Mouse (Mus musculus): ENCODE measurements at regions not wholly inside any gene's neighbourhood (a gene's known extent, or its start where the extent isn't known, plus 50 kb on each side); places are given as distances from the start of the nearest gene placed in this dataset.

DNA sequence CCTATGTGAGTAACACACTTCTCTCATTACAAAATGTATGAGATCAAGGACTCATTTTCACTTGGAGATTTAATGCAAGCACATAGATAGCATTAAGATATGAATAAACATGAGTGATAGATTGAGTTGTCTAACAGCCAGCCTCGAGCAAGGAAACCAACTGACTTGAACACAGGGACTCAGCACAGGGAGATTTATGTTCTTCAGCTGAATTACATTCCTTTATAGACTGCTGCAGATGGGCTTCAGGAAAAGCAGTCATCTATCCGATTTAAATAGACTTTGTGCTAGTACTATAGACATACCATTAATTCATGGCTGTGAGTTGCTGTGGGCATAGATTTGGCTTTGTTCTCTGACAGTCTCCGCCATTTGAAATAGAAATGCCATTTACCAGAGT lies 661.9 kb downstream of the Cenpc1 start:
- Histone ChIP-seq H3K27me3 (no peaks in the 10 kb centered on the region), H3K9ac (no peak overlapping the region), H3K36me3 (replicated peaks) (no peaks in the 10 kb centered on the region), H3K27ac (no peak overlapping the region), H3K4me1 (no peaks in the 10 kb centered on the region), H3K9me3 (no peaks in the 10 kb centered on the region), H3K4me3 (replicated peaks) (no peak overlapping the region), H3K4me2 (no peak overlapping the region)
- WGBS, result 81% methylated on average over 3 of the region's 3 CpGs
- ATAC-seq (ENCODE audit: low FRiP score), result no peak

DNA sequence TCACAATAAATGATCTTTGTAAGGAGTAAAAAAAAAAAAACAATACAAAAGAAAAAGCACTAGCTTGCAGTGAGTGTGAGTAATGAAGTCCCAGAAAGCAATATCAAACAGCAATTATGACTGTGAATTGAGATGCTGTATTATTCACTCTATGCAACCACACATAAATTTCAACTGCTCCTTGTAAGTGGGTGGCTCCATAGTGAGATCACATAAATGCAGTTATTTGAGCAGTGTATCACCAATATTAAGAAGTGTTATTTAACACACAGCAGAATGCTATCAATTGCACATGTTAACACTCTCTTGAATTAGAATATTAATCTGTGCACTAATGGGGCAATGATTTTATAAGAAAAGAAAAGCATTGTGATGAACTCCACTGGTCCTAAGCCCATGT lies 705.0 kb downstream of the Cenpc1 start:
- no peak overlapping the region for H3K4me3 ChIP-seq (replicated peaks)
- H3K9me3 ChIP-seq, result no peaks in the 10 kb centered on the region
- no peak overlapping the region for H3K27ac ChIP-seq
- H3K27me3 ChIP-seq, result no peaks in the 10 kb centered on the region
- ATAC-seq (ENCODE audit: low FRiP score), result no peak
- no peak overlapping the region for H3K4me2 ChIP-seq
- H3K4me1 ChIP-seq, result no peaks in the 10 kb centered on the region
- H3K36me3 ChIP-seq (replicated peaks), result no peaks in the 10 kb centered on the region
- no peak overlapping the region for H3K9ac ChIP-seq

DNA sequence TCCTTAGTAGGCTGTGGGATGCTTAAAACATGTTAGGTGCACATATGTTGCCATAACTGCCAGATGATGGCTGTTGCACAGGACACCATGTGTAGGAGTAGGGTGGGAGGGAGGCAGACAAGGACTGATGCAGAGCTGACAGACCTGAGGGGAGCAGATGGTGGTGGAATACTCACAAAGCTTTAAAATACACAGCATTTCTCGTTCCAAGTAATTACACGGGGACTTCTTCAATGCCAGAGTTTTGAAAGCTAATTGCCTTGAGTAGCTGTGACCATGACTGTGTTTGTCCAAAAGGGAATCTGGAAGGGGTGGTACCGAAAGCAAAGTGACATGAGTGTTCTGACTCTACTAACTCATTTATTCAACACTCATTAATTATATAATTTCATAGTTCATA lies 718.6 kb downstream of the Cenpc1 start:
- no peak overlapping the region for H3K4me2 ChIP-seq
- no peak overlapping the region for H3K4me3 ChIP-seq (replicated peaks)
- H3K4me1 ChIP-seq, result no peaks in the 10 kb centered on the region
- H3K27ac ChIP-seq, result peak overlapping the region; percentile 50; the same call in 1 of the 2 replicates
- peak; percentile 86 for ATAC-seq (ENCODE audit: low FRiP score)
- H3K36me3 ChIP-seq (replicated peaks), result no peaks in the 10 kb centered on the region
- no peak overlapping the region for H3K9ac ChIP-seq
- no peaks in the 10 kb centered on the region for H3K9me3 ChIP-seq
- no peaks in the 10 kb centered on the region for H3K27me3 ChIP-seq
- 64% methylated on average over 3 of the region's 3 CpGs for WGBS

DNA sequence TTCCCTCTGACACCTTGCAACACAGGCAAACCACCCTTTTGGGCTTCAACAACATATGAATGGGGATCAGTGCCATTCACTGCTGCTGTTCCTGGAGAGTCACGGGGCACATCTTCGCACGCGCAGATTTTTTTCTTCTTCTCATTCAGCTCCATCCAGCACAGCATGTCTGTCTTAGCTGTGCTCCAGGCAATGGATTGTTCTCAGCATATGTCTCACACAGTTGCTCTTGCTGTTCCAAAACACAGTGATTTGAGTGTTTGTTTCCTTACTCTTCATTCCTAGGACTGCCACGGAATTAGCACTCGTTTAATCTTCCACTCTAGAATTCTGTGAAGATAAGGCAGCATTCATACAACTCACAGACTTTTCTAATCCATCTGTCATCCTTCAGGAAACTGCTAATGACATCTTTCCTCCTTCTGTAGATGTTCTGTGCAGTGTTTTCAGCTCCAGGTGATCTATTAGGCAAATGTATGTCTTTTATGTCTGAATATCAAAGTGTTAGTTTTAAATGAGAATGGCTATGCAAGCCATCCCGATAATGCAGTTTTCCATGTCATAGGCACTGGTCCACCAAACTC lies 719.2 kb downstream of the Cenpc1 start:
- H3K27me3 ChIP-seq, result no peaks in the 10 kb centered on the region
- H3K27ac ChIP-seq, result peak overlapping the region; percentile 50; the same call in 1 of the 2 replicates
- peak; percentile 70; the same call in 1 of the 2 replicates for ATAC-seq (ENCODE audit: low FRiP score)
- H3K4me3 ChIP-seq (replicated peaks), result no peak overlapping the region
- 63% methylated on average over 7 of the region's 7 CpGs for WGBS
- H3K4me2 ChIP-seq, result no peak overlapping the region
- no peaks in the 10 kb centered on the region for H3K4me1 ChIP-seq
- no peaks in the 10 kb centered on the region for H3K36me3 ChIP-seq (replicated peaks)
- no peak overlapping the region for H3K9ac ChIP-seq
- no peaks in the 10 kb centered on the region for H3K9me3 ChIP-seq

DNA sequence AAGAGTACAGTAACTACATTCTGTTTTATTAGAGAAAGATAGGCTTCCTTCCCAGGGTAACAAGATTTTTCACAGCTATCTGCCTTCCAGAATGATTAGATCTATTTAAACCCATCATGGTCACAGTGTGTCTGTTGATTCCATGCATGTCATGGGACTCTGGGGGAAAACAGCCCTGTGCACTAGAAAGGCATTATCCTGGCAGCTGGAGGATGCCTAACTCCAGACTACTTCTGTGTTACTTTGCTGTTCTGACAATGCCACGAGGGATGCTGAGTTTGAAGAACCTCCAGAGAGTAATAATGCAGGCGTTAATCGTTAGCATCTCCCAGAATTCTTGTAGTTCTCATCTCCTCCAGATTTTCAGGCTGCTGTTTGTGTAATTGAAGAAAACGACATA lies 724.0 kb downstream of the Cenpc1 start:
- no peak overlapping the region for H3K9ac ChIP-seq
- H3K9me3 ChIP-seq, result no peaks in the 10 kb centered on the region
- no peaks in the 10 kb centered on the region for H3K36me3 ChIP-seq (replicated peaks)
- no peaks in the 10 kb centered on the region for H3K27me3 ChIP-seq
- peaks cover 7% of the 10 kb centered on the region for H3K4me1 ChIP-seq
- no peak overlapping the region for H3K27ac ChIP-seq
- no peak for ATAC-seq (ENCODE audit: low FRiP score)
- H3K4me3 ChIP-seq (replicated peaks), result no peak overlapping the region
- 66% methylated on average over 4 of the region's 4 CpGs for WGBS
- H3K4me2 ChIP-seq, result no peak overlapping the region

DNA sequence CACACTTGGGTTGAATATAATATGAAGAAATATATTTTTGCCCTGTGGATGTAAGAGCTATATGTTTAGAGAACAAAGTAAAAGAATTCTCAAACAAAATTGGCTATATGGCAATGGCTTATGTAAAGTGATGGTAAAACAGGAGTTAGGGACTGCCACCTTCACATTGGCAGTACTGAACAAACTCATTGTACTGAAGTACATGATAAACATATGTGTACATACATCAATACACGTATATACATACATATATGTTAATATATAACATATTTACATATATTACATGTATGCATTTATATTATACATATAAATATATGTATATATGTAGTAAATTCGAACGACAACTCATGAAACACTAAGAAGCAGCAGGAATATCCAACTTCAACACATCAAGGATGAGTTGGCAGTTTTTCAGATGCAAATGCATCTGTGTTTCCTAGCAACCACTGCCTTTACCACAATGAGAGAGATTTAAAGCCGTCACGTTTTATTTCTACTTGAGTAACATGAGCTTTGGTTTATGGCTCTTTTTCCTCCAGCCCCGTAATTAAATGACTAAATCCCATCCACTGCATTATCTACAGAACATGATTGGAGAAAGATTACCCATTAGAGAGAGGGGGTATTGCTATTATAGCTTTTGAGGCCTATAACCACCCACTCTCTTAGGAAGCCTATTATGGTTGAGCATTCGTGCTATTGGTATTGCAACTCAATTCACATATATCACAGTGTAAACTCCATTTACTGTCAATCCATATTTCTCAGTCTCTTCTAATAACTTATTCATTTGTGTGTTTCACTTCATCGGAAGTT lies 727.5 kb downstream of the Cenpc1 start:
- H3K36me3 ChIP-seq (replicated peaks), result no peaks in the 10 kb centered on the region
- H3K9me3 ChIP-seq, result no peaks in the 10 kb centered on the region
- H3K27ac ChIP-seq, result no peak overlapping the region
- no peak overlapping the region for H3K4me2 ChIP-seq
- no peak overlapping the region for H3K9ac ChIP-seq
- H3K4me3 ChIP-seq (replicated peaks), result no peak overlapping the region
- WGBS, result 49% methylated on average over 8 of the region's 8 CpGs
- peak; percentile 71 for ATAC-seq (ENCODE audit: low FRiP score)
- no peaks in the 10 kb centered on the region for H3K27me3 ChIP-seq
- H3K4me1 ChIP-seq, result peaks cover 7% of the 10 kb centered on the region

DNA sequence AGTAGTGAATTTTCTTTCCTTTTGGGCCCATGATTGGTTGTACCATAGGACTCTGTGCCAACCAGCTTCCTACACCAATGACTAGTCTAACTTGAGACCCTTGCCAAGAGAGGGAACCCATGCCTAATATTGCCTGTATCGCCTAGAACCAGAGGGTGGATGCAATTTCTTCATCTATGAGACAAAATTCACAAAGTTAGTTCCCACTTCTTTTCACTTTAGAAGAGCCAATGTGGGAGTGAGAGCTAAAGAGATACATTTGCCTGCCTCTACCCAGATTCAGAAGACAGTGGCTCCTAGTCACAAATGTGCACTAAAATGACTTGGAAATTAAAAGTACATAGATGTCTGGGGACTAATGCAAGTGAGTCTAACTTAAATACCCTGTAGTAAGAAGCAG lies 728.4 kb downstream of the Cenpc1 start:
- H3K4me1 ChIP-seq, result peaks cover 7% of the 10 kb centered on the region
- no peak overlapping the region for H3K4me3 ChIP-seq (replicated peaks)
- no peaks in the 10 kb centered on the region for H3K27me3 ChIP-seq
- WGBS, result 97% methylated on average over 1 of the region's 1 CpGs
- H3K36me3 ChIP-seq (replicated peaks), result no peaks in the 10 kb centered on the region
- H3K4me2 ChIP-seq, result no peak overlapping the region
- H3K9ac ChIP-seq, result no peak overlapping the region
- H3K27ac ChIP-seq, result no peak overlapping the region
- no peak for ATAC-seq (ENCODE audit: low FRiP score)
- no peaks in the 10 kb centered on the region for H3K9me3 ChIP-seq
